10 mouse cellular contexts compared by ENCODE assay signal in genomic region chr2:119355089-119355488, GRCm38 (mm10). TPM values are rescaled to one million over a fixed set of nuclear protein-coding genes. Genes with fewer than 3 reads are reported as not detected.
DNase-seq lines count a peak whose midpoint lies in the region; ATAC-seq lines count a peak whose summit lies in the region.
"Had no signal": no experiment of that assay in that cellular context is flagged by ENCODE, and none has a peak within 500 bp of the region (broad histone marks: within the 10 kb centered on the region; RNA-seq: fewer than 3 reads in every experiment).

No protein-coding gene starts in this region.

- DNase-seq in layer of hippocampus, adult 9-11 months = peak; percentile 25
- DNase-seq in layer of hippocampus, adult 18-20 months (ENCODE audit: low spot score in 2 of 2) = no peak
- peak; percentile 68 for DNase-seq in adrenal gland, postnatal 14 days
- DNase-seq in cerebellum, postnatal 14 days = peak; percentile 94
- DNase-seq in heart, postnatal 14 days = peak; percentile 66 to 80
- DNase-seq in liver = no peak
- no peak for DNase-seq in right cerebral cortex, adult 2 months (ENCODE audit: low spot score in 2 of 2)
- DNase-seq: thymus, postnatal 25 days had no signal

- ATAC-seq in frontal cortex, adult (ENCODE audit: low TSS enrichment) = no peak

- intact Hi-C loops in heart, postnatal 14 days (cut with DNase I) = no loop called here

RNA-seq across cellular contexts. Expression of gene Chac1, which starts 4.1 kb away (rescaled TPM):
- total RNA-seq in layer of hippocampus, adult 18-20 months (2021) = 1 to 10 TPM; 6.6 TPM
- total RNA-seq in adrenal gland, postnatal 14 days (2021) = 3.7 and 6.2 TPM in 2 replicates
- total RNA-seq in heart, postnatal 14 days (2021) = 10 to 100 TPM; 12.8 to 13.0 TPM
- total RNA-seq: granulocyte monocyte progenitor cell, adult 5-6 weeks had no signal

RNA-seq across cellular contexts. Expression of gene Dll4, which starts 29.5 kb away (rescaled TPM):
- total RNA-seq in layer of hippocampus, adult 18-20 months (2021) = 1 to 10 TPM; 2.0 to 2.8 TPM
- total RNA-seq in adrenal gland, postnatal 14 days (2021) = 13.7 and 14.4 TPM in 2 replicates
- total RNA-seq in heart, postnatal 14 days (2021) = 10 to 100 TPM; 19.5 to 22.3 TPM
- total RNA-seq: granulocyte monocyte progenitor cell, adult 5-6 weeks had no signal

Comparison
In these comparisons a context has a peak if more than half of its experiments do, and no peak if none do; other contexts are left out.
1. DNase-seq: peak in layer of hippocampus, adult 9-11 months (single experiment), adrenal gland, postnatal 14 days (single experiment), cerebellum, postnatal 14 days (2 of 2) and heart, postnatal 14 days (2 of 2); none in layer of hippocampus, adult 18-20 months (0 of 2), liver (single experiment) and right cerebral cortex, adult 2 months (0 of 2).